Mouse (Mus musculus) adrenal gland, postnatal 14 days (tissue): ENCODE data around the gene Sh3bgrl3. TPM values are rescaled to one million over a fixed set of nuclear protein-coding genes. Genes with fewer than 3 reads are reported as not detected.

Experiments
- DNase-seq: peaks from one replicate; pipeline ENCODE4 v3.0.0; 2021; ENCODE audit warnings: mixed read lengths
- total RNA-seq: library from RNA; stranded (reverse); gene quantifications from 2 replicates; pipeline ENCODE4 v1.2.3, GENCODE M21; 2021

Sh3bgrl3 gene
- total RNA-seq, 1 experiment from 2014 or later, result 79.0 TPM

GRCm38 (mm10) chr4:134078694-134079093 is 49.9 kb downstream of the Sh3bgrl3 start:
- peak; percentile 69 for DNase-seq

Other genes with a start within 250 kb of the Sh3bgrl3 start
- 17.9 and 19.9 TPM in 2 replicates for gene Rps6ka1, start 241.0 kb downstream of the Sh3bgrl3 start, total RNA-seq
- 325 and 351 TPM in 2 replicates for gene Hmgn2, start 160.1 kb downstream of the Sh3bgrl3 start, total RNA-seq
- gene Dhdds, start 127.9 kb downstream of the Sh3bgrl3 start, total RNA-seq, result 32.1 and 35.2 TPM in 2 replicates
- gene Lin28a, start 109.9 kb downstream of the Sh3bgrl3 start, total RNA-seq, result not detected in 2 replicates
- 0.26 TPM in 1 of 2 replicates, not detected in the other for gene Zfp683, start 75.0 kb downstream of the Sh3bgrl3 start, total RNA-seq
- not detected in 2 replicates for gene Crybg2, start 68.0 kb downstream of the Sh3bgrl3 start, total RNA-seq
- gene Cd52, start 33.7 kb downstream of the Sh3bgrl3 start, total RNA-seq, result 9.3 and 78.8 TPM in 2 replicates
- 6.2 and 8.4 TPM in 2 replicates for gene Ubxn11, start 26.2 kb downstream of the Sh3bgrl3 start, total RNA-seq
- gene Cep85, start 58.3 kb upstream of the Sh3bgrl3 start, total RNA-seq, result 20.6 and 24.6 TPM in 2 replicates
- not detected in 2 replicates for gene Gm7534, start 74.2 kb upstream of the Sh3bgrl3 start, total RNA-seq
- not detected in 2 replicates for gene Catsper4, start 98.6 kb upstream of the Sh3bgrl3 start, total RNA-seq
- gene Cnksr1, start 109.6 kb upstream of the Sh3bgrl3 start, total RNA-seq, result 0.15 TPM in 1 of 2 replicates, not detected in the other
- gene E130218I03Rik, start 114.9 kb upstream of the Sh3bgrl3 start, total RNA-seq, result not detected in 2 replicates
- gene Zfp593, start 116.8 kb upstream of the Sh3bgrl3 start, total RNA-seq, result 8.4 and 9.7 TPM in 2 replicates
- gene Gm30191, start 118.1 kb upstream of the Sh3bgrl3 start, total RNA-seq, result not detected in 2 replicates
- gene Grrp1, start 125.3 kb upstream of the Sh3bgrl3 start, total RNA-seq, result 11.4 and 13.8 TPM in 2 replicates
- gene Pdik1l, start 159.1 kb upstream of the Sh3bgrl3 start, total RNA-seq, result 18.1 and 20.7 TPM in 2 replicates
- gene Trim63, start 186.3 kb upstream of the Sh3bgrl3 start, total RNA-seq, result not detected in 2 replicates
- 13.4 and 18.8 TPM in 2 replicates for gene Slc30a2, start 214.4 kb upstream of the Sh3bgrl3 start, total RNA-seq